Mouse (Mus musculus) thymus, postnatal 25 days (tissue): ENCODE data around the gene Setd1b.

Experiments used
- DNase-seq: peaks from one replicate; pipeline ENCODE4 v3.0.0; 2022

Setd1b gene

GRCm38 (mm10) chr5:123140694-123141554 is 1.1 kb upstream of the Setd1b start:
- peak; percentile 87 for DNase-seq

GRCm38 (mm10) chr5:123141555-123142160 is 335 bp upstream of the Setd1b start:
- peak; percentile 71 for DNase-seq

DNA sequence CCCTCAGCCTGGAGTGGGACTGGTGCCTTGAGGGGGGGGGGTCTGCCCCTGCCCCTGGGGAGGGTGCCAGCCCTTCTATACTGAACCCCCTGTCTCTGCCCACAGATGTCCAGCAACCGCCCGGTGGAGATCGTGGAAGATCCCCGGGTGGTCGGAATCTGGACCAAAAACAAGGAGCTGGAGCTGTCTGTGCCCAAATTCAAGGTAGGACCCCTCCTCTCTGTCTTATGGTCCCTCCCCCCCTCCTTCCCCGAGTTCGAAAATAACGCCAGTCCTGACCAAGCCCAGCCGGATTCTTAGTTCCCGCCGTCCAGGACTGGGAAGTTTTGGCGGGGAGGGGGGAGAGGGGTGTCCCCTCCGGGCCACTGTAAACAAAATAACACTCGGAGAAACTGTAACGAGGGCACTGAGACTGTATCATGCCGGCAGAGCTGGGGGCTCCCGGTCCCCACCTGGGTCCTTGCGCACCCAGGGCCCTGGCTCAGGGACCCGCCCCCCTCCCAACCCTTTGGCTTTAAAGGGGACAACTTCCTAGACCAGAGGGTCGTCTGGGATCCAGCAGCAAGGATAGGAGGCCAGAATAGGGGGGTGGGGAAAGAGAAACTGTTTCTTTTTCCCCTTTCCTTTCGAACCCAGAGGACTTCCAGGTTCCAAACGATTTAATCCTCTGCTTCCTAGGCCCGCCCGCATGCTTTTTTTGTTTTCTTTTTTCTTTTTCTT is 1.4 kb downstream of the Setd1b start:
- peak; percentile 45 for DNase-seq

- no peak for DNase-seq
Observed at GRCm38 (mm10) chr5:123143971-123144745, 2.2 kb downstream of the Setd1b start.

DNA sequence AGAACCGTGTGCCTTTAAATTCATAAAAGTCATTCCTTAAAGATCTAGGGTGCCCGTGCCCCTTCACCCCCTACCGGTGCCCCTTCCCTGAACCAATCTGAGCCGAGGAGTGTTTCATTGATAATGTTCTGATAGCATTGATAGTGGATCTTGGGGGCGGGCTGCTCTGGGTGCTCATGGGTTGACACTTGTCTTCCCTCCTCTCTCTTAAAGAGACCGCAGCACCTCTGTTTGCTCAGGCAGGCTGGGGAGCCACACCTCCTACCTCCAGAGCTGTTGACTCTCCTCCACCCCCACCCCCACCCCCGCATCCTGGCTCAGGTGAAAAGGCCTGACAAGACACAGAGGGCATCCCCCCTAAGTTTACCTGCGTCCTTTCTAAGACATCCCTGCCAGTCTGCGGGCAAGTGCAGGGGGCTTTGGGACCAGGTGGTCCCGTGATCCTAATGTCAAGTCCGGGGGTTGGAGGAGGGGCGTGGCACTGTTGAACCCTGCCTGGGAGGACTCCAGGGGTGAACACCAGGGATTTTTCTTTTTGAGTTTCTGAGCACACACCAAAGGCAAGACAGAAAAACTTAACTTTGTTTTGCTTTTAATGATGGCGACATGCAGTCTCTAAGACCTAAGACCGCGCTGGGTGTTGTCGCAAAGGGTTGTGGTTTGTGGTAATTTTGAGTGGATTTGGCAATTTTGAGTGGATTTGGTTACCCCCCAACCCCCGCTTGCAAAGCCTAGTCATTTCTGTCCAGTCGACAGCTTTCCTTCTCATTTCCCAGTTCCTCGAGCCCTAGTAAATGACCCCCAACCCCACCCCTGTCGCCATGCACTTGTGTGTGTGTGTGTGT is 3.0 kb downstream of the Setd1b start:
- DNase-seq = peak; percentile 49

- no peak for DNase-seq
Observed at GRCm38 (mm10) chr5:123146357-123146756, 4.4 kb downstream of the Setd1b start.

DNA sequence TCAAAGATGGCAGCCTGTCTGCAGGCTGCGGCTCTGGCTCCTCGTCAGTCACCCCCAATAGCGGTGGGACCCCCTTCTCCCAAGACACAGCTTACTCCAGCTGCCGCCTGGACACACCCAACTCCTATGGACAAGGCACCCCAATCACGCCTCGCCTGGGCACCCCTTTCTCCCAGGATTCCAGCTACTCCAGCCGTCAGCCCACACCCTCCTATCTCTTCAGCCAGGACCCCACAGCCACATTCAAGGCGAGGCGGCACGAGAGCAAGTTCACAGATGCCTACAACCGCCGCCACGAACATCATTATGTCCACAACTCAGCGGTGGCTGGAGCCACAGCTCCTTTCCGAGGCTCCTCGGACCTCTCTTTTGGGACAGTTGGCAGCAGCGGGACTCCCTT is 5.6 kb downstream of the Setd1b start:
- DNase-seq = no peak

- DNase-seq = no peak
Observed at GRCm38 (mm10) chr5:123148073-123148722, 6.2 kb downstream of the Setd1b start.

DNA sequence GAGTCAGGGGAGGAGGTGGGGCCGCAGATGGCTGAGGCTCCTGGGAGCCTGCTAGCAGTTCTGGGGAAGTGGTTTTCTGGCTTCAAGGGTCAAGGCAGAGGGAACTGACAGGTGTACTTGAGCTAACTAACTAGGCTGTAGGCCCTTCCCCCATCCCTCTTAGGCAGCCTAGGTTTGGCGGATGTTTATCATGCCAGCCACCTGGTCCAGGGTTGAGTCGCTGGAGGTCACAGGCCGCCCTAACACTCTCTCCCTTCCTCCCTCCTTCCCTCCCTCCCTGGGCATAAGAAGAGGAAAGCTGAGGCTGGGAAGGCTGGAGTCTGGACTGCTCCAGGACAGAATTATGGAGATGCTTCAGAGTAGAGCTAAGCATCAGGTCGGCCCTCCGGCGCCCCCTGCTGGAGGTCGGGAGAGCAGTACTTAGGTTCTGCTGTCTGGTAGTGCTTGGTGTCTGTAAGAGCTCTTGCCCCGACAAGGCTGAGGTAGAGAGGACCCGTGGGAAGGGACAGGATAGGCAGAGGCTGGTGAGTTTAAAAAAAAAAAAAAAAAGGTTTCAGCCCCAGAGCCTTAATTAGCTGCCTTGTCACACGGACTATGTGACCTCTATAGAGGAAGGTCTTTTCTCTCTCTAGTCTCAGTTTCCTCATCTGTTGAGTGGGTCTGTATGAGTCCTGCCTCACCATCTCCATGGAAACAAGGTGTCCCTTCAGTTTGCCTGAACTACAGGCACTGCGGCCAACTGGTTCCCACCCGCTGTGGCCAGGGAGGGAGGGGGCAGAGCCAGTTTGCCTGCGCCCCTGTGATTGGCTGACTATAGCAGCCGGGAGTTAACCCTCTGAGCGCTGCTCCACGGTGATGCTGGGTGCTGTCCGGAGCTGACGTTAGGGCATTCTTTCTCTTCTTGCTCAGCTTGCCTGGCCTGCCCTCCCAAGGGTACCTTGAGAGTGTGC is 7.7 kb downstream of the Setd1b start:
- DNase-seq = peak; percentile 92

- DNase-seq = peak; percentile 87
Observed at GRCm38 (mm10) chr5:123150641-123151040, 8.6 kb downstream of the Setd1b start.

GRCm38 (mm10) chr5:123151077-123151476 is 9.1 kb downstream of the Setd1b start:
- peak; percentile 76 for DNase-seq

GRCm38 (mm10) chr5:123151707-123152362 is 9.8 kb downstream of the Setd1b start:
- DNase-seq = no peak

GRCm38 (mm10) chr5:123152901-123153300 is 10.9 kb downstream of the Setd1b start:
- peak; percentile 62 for DNase-seq

GRCm38 (mm10) chr5:123155425-123155824 is 13.4 kb downstream of the Setd1b start:
- DNase-seq = peak; percentile 82

DNA sequence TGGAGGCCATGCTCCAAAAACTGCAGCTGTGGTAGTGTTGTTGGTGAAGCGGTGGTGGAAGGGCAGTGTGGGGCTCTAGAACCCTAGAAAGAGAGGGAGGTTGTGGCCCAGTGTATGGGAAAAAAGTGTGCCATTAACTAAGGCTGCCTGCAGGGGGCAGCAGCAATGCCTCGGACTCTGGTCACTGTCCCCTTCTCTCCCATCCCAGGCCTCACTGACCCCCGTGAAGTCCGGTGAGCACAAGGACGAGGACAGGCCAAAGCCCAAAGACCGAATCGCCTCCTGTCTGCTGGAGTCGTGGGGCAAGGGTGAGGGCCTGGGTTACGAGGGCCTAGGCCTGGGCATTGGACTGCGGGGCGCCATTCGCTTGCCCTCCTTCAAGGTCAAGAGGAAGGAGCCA is 14.8 kb downstream of the Setd1b start:
- DNase-seq = no peak

GRCm38 (mm10) chr5:123157972-123158371 is 16.0 kb downstream of the Setd1b start:
- DNase-seq = no peak

DNA sequence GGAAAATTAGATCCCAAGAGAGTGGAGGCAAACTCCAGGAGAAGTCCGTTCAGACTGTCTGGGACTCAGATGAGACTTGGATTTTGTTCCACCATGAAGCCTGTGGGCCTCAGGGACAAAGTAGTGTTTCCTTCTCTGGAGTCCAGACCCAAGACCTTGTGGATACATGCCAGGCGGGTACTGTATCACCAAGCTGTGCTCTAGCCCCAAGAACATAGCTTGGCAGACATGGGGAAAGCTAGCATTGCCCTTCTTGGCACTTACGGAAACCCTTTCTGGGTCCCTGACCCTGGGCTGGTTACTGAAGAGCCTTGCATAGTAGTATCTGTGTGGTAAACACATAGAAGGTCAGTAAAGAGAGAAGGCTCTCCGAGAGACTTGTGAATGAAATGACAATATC is 17.5 kb downstream of the Setd1b start:
- DNase-seq = no peak

- no peak for DNase-seq
Observed at GRCm38 (mm10) chr5:123159866-123160265, 17.9 kb downstream of the Setd1b start.

DNA sequence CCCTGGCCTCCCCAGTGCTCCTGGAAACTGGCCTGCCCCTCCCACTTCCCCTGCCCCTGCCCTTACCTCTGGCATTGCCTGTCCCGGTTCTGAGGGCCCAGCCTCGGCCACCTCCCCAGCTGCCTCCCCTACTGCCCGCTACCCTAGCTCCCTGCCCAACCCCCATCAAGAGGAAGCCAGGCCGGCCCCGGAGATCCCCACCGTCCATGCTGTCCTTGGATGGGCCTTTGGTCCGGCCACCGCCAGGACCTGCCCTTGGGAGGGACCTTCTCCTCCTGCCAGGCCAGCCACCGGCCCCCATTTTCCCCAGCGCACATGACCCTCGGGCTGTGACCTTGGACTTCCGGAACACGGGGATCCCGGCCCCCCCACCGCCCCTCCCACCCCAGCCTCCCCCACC is 18.3 kb downstream of the Setd1b start:
- no peak for DNase-seq

- no peak for DNase-seq
Observed at GRCm38 (mm10) chr5:123162942-123163341, 20.9 kb downstream of the Setd1b start.
